Mouse (Mus musculus) cerebellum, adult 2 months (tissue): Measurements from ENCODE around the gene Glra1.

ENCODE experiments used
- CTCF ChIP-seq: fragments of 200-500 bp; IDR thresholded peaks from 2 replicates; pipeline ENCODE4 v1.5.1; 2011; ENCODE audit warnings: low read depth, mild to moderate bottlenecking, control low read depth, low read length, moderate library complexity, borderline replicate concordance; ENCODE audit not compliant: insufficient read depth
- POLR2A ChIP-seq: fragments of 200-500 bp; IDR thresholded peaks from 2 replicates; pipeline ENCODE4 v1.6.1; 2011; ENCODE audit warnings: low read length, control low read depth, borderline replicate concordance; ENCODE audit not compliant: insufficient read depth

- TF ChIP-seq CTCF (no peak), POLR2A (no peak)
These were observed 105.1 kb downstream of the Glra1 start for GRCm38 (mm10) chr11:55502886-55503285.
